Mouse (Mus musculus) lung, postnatal 0 days (tissue): ENCODE measurements around the gene Bcor. TPM values are rescaled to one million over a fixed set of nuclear protein-coding genes. Genes with fewer than 3 reads are reported as not detected.

Source experiments
- ATAC-seq: fragments of 200-750 bp; cut with Nextera tagmentation; 2 replicates; pipeline ENCODE4 v1.8.0; 2017; ENCODE audit warnings: moderate library complexity
- DNase-seq: peaks from one replicate; pipeline ENCODE4 v3.0.0-alpha.2; 2016; ENCODE audit warnings: low spot score
- H3K27ac ChIP-seq: fragments of 300-500 bp; sonication (generic); 2 replicates; pipeline ENCODE4 v1.5.1; 2014; ENCODE audit warnings: antibody characterized with exemption, mild to moderate bottlenecking, low read length, mixed read lengths
- H3K27me3 ChIP-seq: fragments of 300-500 bp; sonication (generic); replicated peaks from 2 replicates; pipeline ENCODE4 v1.6.1; 2014; ENCODE audit warnings: low read length, mixed read lengths; ENCODE audit not compliant: insufficient read depth
- H3K36me3 ChIP-seq: fragments of 300-500 bp; sonication (generic); 2 replicates; pipeline ENCODE4 v1.6.1; 2014; ENCODE audit warnings: low read length, mixed read lengths; ENCODE audit not compliant: insufficient read depth
- H3K4me1 ChIP-seq: fragments of 300-500 bp; sonication (generic); 2 replicates; pipeline ENCODE4 v1.6.1; 2014; ENCODE audit warnings: antibody characterized with exemption, low read depth, low read length, mixed read lengths; ENCODE audit not compliant: insufficient read depth
- H3K4me2 ChIP-seq: fragments of 300-500 bp; sonication (generic); replicated peaks from 2 replicates; pipeline ENCODE4 v1.6.1; 2014; ENCODE audit warnings: low read depth, mild to moderate bottlenecking, low read length, moderate library complexity, mixed read lengths
- H3K4me3 ChIP-seq: fragments of 300-500 bp; sonication (generic); 2 replicates; pipeline ENCODE4 v1.5.1; 2014; ENCODE audit warnings: low read depth, low read length
- H3K9ac ChIP-seq: fragments of 300-500 bp; sonication (generic); replicated peaks from 2 replicates; pipeline ENCODE4 v1.6.1; 2014; ENCODE audit warnings: low read depth, mild to moderate bottlenecking
- H3K9me3 ChIP-seq: fragments of 300-500 bp; sonication (generic); 2 replicates; pipeline ENCODE4 v1.6.1; 2016; ENCODE audit warnings: low read length, mixed read lengths
- CTCF ChIP-seq: IDR thresholded peaks from 2 replicates; pipeline ENCODE4 v1.5.1; 2016; ENCODE audit warnings: antibody characterized with exemption, mild to moderate bottlenecking
- EP300 ChIP-seq: IDR thresholded peaks from 2 replicates; pipeline ENCODE4 v1.6.1; 2016; ENCODE audit warnings: antibody characterized with exemption, mild to moderate bottlenecking, control low read depth
- WGBS: fragments of 180-500 bp; shearing (Covaris S2); extraction: QIAGEN DNeasy Blood & Tissue Kit; methylation state at CpG from one replicate; pipeline ENCODE4 v1.1.7; 2014; 5-methylcytosine and 5-hydroxymethylcytosine counted together
- polyA plus RNA-seq: library from polyadenylated mRNA; unstranded; fragments of >200 nt; fragmentation: Nextera tagmentation; extraction: Ambion mirVana; gene quantifications from 2 replicates; pipeline ENCODE4 v1.2.1, GENCODE M21; 2015

Bcor gene
- polyA plus RNA-seq, 1 experiment from 2014 or later, result 8.2 TPM

DNA sequence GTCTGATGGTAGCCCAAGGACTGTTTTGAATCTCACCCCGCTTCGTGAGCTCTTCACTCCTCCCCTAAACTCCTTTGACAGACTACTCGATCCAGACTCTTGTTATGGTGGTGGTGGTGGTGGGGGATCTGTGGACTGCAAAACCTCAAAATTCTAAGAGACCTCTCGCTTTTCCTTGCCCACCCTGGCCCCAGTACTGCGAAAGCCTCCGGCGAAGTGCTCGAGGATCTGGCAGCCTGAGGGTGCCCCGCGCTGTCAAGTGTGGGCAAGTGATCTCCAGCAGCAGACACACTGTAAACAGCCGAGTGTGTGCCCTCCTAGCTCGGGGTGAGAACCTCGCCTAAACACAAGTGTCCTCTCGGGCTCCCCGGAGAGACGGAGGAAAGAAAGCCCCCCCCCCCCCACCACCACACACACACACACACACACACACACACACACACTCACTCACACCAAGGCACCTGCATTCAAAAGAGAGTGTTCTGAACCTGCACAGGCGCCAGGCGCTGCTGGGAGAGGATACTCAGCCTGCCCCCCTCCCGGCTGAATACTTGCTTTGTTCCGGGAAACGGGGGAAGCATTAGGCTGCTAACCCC lies 26.2 kb downstream of the Bcor start:
- H3K4me1 ChIP-seq, result no peaks in the 10 kb centered on the region
- ATAC-seq (peak; percentile 13; the same call in 1 of the 2 replicates), DNase-seq (peak; percentile 34)
- no peak overlapping the region for H3K9ac ChIP-seq
- TF ChIP-seq EP300, result no peak
- no peak for TF ChIP-seq CTCF
- H3K4me3 ChIP-seq, result 0 out of 2 replicates have a peak overlapping the region, but pooled peaks have one; percentile 19
- peak overlapping the region; percentile 82 for H3K27ac ChIP-seq
- peak overlapping the region; percentile 72 for H3K4me2 ChIP-seq
- H3K9me3 ChIP-seq, result no peaks in the 10 kb centered on the region
- H3K27me3 ChIP-seq, result no peaks in the 10 kb centered on the region; the same call in 1 of the 2 replicates
- H3K36me3 ChIP-seq, result no peaks in the 10 kb centered on the region
- WGBS, result 8% methylated on average over 15 of the region's 21 CpGs

DNA sequence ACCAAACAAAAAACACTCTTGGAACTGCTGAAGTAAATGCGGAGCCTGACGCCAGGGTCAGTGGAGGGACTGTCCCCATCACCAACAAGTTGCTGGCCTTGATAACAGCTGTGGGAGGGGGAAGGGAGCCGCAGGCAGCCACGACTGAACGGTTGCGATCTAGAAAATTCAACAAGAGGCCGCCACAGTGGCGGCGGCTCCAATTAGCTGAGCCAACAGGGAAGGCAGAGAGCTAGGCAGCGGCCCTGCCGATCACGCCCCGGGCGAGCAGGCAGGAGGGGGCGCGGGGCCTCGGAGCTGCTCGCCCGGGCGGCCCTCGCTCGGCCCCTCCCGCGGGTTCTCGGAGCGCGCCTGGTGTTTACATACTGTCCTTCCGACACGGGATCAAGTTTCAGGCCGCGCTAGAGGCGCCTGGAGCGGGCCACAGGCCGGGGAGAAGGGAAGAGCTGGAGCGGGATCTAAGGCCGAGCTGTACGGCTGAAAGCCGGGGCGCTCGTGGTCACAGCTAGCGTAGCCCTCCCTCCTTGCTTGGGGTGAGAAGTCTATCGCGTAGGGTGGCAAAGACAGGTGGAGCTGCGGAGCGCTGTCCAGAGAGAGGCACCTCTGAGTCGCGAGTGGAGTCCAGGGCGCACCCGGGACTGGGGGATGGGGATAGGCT lies 26.8 kb downstream of the Bcor start:
- Histone ChIP-seq H3K9me3 (no peaks in the 10 kb centered on the region), H3K4me3 (peak overlapping the region; percentile 19), H3K27ac (peak overlapping the region; percentile 82), H3K4me2 (peak overlapping the region; percentile 72), H3K9ac (no peak overlapping the region), H3K4me1 (no peaks in the 10 kb centered on the region), H3K36me3 (no peaks in the 10 kb centered on the region), H3K27me3 (no peaks in the 10 kb centered on the region; the same call in 1 of the 2 replicates)
- WGBS, result under 1% methylated on average over 42 of the region's 49 CpGs
- no peak for TF ChIP-seq EP300
- peak; percentile 21; the same call in 1 of the 2 replicates for TF ChIP-seq CTCF
- DNase-seq (peak; percentile 76), ATAC-seq (peak; percentile 41)

DNA sequence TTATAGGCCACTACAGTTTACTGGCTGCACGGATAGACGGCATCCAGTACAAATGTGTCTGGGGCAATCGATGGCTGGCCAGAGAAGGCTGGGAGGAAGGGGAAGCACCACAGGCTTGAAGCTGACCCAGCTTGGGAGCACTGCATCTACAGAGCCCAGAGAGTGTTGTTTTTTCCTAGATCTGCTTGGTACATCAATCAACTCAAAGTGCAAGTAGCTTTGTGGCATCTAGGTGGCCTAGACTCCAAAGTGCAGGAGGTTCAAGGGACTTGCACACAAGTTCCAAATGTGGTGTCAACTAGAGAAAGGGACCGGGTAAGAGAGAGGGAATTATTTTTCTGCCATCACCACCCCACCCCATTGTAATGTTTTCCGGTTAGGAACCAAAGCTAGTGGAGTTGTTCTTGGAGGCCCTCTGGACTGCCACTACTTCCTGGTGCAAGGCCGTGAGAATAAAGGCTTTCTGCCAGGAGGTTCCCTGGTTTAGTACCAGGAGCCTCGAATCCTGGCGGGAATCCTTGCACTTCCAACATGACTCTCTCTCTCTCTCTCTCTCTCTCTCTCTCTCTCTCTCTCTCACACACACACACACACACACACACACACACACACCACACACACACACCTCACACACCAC lies 27.5 kb downstream of the Bcor start:
- TF ChIP-seq EP300 (no peak), CTCF (no peak)
- no peaks in the 10 kb centered on the region for H3K9me3 ChIP-seq
- no peaks in the 10 kb centered on the region; the same call in 1 of the 2 replicates for H3K27me3 ChIP-seq
- no peaks in the 10 kb centered on the region for H3K4me1 ChIP-seq
- H3K9ac ChIP-seq, result no peak overlapping the region
- ATAC-seq (no peak), DNase-seq (peak; percentile 55)
- WGBS, result 27% methylated on average over 7 of the region's 8 CpGs
- H3K36me3 ChIP-seq, result no peaks in the 10 kb centered on the region
- H3K27ac ChIP-seq, result 0 out of 2 replicates have a peak overlapping the region, but pooled peaks have one; percentile 9
- peak overlapping the region; percentile 72; the same call in 1 of the 2 replicates for H3K4me2 ChIP-seq
- H3K4me3 ChIP-seq, result no peak overlapping the region

DNA sequence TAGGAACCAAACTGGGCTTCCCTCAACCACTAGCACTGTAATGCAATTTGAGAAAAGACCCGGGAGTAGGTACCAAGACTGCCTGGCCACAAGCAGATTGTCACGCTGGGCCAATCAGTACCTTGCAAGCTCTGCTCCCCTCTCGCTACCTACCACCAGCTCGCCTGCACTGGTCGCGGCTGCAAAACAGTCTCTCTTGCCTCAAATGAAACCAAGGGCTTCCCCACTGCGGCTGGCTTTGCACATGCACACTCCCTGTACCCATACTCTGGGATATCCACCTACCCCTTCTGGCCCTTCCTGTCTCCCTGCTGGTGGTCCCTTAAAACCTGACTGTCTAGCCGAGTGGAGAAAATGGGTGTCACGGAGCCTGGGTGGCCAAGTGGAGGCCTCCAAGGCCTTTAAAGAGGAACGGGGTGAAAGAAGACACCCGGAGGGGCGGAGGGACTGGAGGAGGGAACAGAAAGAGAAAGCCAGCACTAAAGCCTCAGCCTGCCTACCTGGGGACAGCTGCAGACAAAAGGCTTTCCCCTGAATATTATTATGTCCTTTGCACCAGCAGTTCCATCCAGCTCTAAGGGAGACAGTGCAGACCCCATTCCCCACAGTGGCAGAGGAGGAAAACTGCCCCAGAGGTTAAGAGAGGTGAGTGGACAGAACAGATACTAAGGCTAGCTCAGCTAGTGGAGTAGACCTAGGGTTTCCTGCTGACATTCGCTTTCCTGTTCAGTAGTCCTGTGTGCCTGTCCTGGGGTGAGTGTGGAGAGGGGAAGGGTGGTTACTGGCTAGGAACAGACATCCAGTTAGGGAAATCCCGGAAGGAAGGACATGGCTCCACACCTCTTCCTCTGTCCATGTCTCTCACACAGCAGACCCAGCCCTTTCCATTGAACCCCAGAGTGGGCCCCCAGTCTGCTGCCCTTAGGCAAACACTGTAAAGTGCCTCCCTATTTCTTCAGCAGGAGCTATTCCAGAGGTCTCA lies 30.0 kb downstream of the Bcor start:
- Histone ChIP-seq H3K9me3 (no peaks in the 10 kb centered on the region), H3K4me1 (no peaks in the 10 kb centered on the region), H3K9ac (no peak overlapping the region), H3K4me2 (no peak overlapping the region), H3K36me3 (no peaks in the 10 kb centered on the region), H3K27ac (no peak overlapping the region), H3K27me3 (no peaks in the 10 kb centered on the region; the same call in 1 of the 2 replicates), H3K4me3 (no peak overlapping the region)
- TF ChIP-seq CTCF, result no peak
- 0 out of 2 replicates have a peak, but pooled peaks have one; percentile 47 for TF ChIP-seq EP300
- 39% methylated on average over 14 of the region's 14 CpGs for WGBS
- DNase-seq (peak; percentile 31), ATAC-seq (no peak)

DNA sequence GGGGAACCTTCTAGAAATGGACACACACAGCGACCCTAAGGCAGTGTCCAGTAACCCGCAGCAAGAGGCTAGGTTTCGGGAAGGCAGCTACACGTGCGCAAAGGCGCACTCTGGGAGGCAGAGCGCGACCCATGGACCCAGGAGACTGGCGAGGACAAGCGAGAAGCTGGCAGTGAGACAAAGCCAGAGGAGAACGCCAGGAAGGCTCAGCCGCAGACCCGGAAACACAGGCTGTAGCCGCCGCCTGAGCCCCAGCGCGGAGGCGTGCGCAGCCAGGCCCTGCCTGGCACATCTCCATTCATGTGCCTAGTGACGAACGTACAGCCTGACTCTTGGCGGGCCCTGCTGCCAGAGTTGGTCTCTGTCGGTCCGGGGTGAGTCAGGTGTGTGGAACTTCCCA lies 30.9 kb downstream of the Bcor start:
- ATAC-seq, result peak; percentile 53

More for the DNA sequence above, 30.9 kb downstream of the Bcor start:
- H3K27ac ChIP-seq, result peak overlapping the region; percentile 69
- H3K4me1 ChIP-seq, result no peaks in the 10 kb centered on the region
- peak overlapping the region; percentile 78 for H3K4me2 ChIP-seq
- DNase-seq, result peak; percentile 75
- H3K4me3 ChIP-seq, result no peak overlapping the region
- no peaks in the 10 kb centered on the region; the same call in 1 of the 2 replicates for H3K27me3 ChIP-seq
- TF ChIP-seq CTCF (peak; percentile 6; the same call in 1 of the 2 replicates), EP300 (no peak)
- no peak overlapping the region for H3K9ac ChIP-seq
- 6% methylated on average over 17 of the region's 24 CpGs for WGBS
- H3K36me3 ChIP-seq, result no peaks in the 10 kb centered on the region
- H3K9me3 ChIP-seq, result no peaks in the 10 kb centered on the region
